Mouse (Mus musculus): Measurements from ENCODE around the gene Megf8.
A peak's percentile ranks its signal among the peaks of the same experiment; 100 is the strongest.

Gene Megf8

DNA sequence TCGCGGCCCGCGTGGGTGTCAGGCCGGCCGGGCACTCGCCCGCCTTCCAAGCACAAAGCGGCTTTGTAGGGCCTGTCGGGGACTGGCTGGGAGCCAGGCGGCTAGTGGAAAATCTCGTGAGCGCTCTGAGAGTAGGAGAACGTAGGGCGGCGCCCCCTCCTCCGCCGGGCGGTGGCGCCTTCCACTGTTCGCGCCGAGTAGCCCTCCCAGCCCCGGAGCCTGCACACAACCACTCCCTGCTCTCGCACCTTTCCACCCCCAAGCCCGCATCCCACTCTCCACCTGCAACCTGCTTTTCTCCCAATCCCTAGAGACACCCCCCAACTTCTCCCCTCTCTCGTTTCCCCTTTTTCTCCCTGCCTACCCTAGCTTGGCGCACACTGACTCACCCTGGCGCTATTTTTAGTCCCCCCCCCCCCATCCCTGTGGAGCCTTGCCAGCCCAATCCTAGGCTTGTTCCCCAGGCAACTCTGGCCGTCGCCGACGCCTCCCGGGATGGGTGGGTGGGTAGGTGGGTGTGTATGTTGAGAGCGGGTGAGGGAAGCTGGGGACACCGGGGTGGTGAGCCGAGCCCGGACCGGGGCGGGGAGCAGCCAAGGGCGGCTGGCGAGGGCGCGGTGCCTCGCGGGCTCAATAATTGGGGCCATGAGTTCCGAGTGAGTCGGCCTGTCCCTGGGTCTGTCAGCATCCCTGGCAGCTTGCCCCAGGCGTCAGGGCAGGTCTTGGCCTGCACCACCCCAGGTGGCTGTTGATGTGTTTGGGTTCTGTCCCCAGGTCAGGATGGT lies 37.7 kb upstream of the Megf8 start:
- DNase-seq (ENCODE audit: low spot score in 2 of 2), result peak; percentile 85 to 90

DNA sequence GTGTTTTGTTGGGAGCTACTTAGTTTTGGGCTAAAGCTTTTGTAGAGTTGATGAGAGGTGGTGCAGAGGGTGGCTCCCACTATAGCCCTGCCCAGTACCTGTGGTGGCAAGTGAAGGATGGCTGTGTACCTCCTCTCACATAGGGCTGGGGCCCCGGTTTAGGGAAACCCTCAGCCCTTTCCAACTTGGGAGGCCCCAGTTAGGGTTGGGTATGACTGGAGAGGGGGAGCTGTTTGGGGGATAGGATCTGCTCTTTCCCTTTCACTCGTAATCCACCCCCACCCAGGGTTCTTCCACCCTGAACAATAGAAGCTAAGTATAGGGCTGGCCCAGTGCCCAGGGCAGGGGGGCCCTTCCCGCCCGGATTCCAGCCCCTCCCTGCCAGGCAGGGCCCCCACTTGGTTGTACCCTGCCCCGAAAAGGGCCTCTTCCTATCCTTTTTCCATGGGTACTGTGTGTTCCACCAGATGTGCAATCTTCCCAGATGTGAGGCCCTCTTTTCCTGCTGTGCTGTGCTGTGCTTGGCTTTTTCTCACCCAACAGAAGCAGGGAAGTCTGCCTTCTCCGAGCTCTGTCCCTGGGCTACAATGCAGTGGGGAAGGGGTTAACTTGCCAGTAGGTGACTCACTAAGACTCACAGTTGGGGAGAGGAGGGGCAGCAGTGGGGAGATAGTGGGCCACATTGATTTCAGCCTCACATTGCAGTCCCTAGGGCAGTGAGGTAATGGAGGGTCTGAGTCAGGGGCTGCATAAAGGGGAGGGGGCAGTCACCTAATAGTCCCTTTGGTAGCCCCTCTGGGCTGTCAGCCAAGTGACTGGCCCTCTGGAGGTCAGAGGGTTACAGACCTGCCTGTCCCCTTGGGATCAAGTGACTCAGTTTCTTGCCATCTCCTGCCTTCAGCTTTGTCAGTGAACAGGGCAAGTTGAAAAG lies 36.8 kb upstream of the Megf8 start:
- peak; percentile 35 to 65 for DNase-seq (ENCODE audit: low spot score in 2 of 2)

DNA sequence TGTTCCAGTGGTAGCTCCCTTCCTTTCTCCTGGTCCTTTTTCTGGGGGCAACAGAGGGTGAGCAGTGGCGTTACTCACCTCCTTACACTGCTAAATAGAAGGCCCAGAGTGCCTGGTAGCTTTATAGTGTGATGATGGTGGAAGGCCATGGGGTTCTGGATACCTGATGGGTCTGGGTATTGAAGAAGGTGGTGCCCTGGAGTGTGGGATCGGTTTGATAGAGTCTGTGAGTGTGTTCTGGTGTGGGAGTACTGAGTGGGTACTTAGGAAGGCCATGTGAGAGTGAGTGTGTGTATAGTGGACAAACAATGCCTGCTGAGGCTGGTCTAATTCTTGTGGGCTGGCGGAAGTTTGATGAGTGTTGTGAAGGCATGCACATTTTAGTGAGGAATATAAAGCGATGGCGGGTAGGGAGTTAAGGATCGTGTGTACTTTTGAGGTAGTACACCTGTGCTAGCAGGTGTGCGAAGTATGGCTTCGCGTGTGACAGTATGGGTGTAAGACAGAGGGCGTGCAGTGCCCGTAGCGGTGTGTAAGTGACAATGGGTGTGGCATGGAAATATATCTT lies 35.7 kb upstream of the Megf8 start:
- DNase-seq (ENCODE audit: low spot score in 2 of 2), result no peak

DNA sequence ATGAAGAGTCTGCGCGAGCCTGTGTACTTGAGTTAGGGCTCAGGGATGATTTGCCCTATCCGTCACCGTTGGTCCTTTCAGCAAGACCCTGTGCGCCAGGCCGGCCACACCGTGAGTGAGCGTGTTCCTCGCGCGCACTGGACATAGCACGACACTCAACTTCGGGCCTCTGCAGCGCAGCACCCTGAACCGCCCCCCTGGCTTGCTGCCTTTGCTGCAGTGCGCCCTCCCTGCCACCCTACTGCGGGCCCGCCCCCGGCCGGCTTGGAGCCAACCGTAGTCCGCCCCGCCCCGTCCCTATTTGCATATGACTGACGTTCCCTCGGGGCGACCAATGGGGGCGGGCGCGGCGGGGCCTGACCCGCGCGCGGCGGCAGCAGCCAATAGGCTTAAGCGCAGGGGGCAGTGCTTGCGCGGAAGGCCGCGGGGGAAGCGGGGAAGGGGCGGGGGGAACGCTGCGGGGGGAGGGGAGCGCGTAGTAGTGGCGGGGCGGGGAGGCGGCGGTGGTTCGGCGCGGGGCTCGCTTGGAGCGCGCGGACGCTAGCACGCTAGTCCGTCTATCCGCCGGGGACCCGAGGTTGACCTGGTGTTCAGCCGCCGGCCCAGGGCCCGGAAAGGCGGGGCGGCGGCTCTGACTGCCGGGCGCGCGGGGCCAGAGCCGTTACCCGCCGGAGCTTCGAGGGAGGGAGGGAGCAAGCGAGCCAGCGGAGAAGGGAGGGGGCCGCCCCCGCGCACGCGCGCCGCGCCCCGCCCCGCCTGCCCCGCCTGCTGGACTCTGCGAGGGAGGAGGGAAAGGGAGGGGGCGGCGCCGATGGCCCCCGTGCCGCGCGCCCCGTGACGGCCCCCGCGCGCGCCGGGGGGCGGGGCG lies 35.0 kb upstream of the Megf8 start:
- DNase-seq (ENCODE audit: low spot score in 2 of 2), result peak; percentile 94 to 95

DNA sequence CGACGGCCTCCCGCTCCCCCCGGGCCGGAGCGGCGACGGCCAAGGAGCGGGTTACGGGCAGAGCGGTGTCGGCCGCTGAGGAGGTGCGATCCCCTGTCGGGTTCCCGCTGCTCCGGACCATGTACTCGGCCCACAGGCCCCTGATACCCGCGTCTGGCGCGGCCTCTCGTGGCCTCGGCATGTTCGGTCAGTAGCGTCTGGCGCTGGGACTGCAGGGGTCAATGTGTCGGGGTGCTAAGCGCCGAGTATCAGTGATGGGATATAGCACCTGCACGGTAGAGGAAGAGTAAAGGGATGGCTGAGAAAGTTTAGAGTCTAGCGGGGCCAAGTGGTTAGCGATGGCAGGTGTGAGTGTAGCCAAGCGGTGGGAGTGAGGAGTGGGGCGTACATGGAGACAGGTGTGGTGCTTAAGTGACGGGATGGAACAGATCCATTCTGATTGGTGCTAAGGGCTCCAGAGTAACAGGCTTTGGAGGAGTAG lies 34.2 kb upstream of the Megf8 start:
- DNase-seq (ENCODE audit: low spot score in 2 of 2), result no peak

DNA sequence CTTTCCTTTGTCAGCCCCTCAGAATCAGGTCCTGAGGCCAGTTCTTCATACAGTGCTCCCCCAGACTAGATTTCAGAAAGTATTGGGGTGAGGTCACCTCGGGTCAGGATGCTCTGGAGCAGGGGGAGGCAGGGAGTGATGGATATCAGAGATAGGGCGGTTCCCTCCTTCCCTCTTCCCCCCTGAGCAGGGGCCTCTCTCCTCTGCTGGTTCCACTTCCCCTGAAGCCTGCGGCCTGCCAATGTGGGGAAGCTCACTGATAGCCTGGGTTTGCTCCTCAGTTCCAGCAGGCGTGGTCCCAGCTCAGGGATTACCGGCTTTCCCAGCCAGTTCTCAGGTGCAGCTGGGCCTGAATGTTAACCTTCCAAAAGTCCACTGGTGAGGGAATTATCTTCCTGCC lies 33.3 kb upstream of the Megf8 start:
- DNase-seq (ENCODE audit: low spot score in 2 of 2), result no peak

DNA sequence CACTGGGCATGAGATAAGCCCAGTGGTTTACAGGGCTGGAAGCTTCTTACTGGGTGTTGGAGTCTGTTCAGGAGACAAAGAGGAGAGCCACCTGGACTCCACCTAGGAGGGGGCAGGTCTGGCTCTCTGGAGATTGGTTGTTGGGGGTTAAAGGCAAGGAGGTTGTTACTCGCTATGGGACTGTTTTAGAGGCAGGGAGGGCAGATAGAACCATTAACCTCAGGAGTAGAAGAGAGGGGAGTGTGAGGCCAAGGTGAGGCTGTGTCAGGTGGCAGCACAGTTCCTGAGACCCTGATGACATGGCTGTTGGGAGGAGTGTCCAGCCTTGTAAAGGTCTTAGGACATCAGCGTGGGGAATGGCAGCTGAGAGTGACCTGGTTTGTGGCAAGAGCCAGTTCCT lies 32.8 kb upstream of the Megf8 start:
- no peak for DNase-seq (ENCODE audit: low spot score in 2 of 2)

DNA sequence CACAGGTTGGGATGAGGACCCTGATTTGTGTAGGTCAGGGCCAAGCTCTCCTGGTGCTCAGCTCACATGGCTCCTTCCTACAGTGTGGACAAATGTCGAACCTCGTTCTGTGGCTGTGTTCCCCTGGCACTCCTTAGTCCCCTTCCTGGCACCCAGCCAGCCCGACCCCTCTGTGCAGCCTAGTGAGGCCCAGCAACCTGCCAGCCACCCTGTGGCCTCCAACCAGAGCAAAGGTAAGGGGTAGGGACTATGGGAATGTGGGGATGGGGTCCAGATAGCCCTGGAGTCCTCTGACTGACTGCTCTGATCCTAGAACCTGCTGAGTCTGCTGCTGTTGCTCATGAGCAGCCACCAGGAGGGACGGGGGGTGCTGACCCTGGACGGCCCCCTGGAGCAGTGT lies 32.2 kb upstream of the Megf8 start:
- no peak for DNase-seq (ENCODE audit: low spot score in 2 of 2)

DNA sequence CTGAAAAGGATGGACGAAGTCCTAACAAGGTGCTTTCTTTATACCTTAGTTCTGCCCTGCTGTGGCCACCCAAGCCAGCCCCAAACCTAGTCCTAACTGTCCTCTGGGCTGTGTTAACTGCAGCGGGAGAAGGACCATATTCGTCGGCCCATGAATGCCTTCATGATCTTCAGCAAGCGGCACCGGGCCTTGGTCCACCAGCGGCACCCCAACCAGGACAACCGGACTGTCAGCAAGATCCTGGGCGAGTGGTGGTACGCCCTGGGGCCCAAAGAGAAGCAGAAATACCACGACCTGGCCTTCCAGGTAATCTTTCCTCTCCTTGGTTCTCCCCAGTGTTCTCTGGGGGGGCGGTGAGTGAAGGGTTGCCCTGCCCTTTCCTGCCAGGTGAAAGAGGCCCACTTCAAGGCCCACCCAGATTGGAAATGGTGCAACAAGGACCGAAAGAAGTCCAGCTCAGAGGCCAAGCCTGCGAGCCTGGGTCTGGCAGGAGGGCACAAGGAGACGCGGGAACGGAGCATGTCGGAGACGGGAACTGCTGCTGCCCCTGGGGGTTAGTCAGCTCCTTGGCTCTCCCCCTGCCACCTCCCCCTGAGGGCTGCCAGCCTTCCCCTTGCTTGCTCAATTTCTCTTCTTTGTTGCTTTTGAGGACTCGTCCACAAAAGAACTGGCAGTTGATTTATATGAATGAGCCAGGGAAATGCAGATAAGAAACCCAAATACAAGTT lies 31.3 kb upstream of the Megf8 start:
- DNase-seq (ENCODE audit: low spot score in 2 of 2), result no peak

DNA sequence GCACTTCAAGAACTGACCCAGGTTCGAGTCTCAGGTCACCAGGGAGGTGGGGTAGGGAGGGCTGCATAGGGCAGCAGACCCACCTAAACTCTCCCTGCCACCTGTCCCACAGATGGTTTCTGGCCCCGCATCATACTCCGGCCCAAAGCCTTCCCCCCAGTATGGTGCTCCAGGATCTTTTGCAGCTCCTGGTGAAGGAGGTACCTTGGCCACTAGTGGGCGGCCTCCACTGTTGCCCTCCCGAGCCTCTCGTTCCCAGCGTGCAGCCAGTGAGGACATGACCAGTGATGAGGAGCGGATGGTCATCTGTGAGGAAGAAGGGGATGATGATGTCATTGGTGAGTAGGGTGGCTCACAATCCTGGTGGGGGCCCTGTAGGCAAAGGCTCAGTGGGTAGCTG lies 30.0 kb upstream of the Megf8 start:
- no peak for DNase-seq (ENCODE audit: low spot score in 2 of 2)

DNA sequence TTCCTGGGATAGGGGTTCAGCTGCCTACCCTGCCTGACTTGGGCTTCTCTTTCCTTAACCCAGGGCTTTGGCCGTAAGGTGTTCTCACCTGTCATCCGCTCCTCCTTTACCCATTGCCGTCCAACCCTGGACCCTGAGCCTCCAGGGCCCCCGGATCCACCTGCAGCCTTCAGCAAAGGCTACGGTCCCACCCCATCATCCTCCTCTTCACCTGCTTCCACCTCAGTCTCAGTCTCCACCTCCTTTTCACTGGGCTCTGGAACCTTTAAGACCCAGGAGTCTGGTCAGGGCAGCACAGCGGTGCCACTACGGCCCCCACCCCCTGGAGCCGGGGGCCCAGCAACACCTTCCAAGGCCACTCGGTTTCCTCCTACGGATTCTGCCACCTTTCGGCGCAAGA lies 29.0 kb upstream of the Megf8 start:
- DNase-seq (ENCODE audit: low spot score in 2 of 2), result no peak

DNA sequence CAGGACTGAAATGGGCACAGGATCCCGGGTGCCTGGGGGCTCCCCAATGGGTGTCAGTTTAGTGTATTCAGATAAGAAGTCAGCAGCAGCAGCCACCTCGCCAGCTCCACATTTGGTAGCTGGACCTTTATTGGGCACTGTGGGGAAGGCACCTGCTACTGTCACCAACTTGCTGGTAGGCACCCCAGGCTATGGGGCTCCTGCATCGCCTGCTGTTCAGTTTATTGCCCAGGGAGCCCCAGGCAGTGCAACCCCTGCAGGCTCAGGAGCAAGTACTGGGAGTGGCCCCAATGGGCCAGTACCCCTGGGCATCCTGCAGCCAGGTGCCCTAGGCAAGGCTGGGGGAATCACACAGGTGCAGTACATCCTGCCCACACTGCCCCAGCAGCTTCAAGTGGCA lies 28.2 kb upstream of the Megf8 start:
- DNase-seq (ENCODE audit: low spot score in 2 of 2), result no peak

DNA sequence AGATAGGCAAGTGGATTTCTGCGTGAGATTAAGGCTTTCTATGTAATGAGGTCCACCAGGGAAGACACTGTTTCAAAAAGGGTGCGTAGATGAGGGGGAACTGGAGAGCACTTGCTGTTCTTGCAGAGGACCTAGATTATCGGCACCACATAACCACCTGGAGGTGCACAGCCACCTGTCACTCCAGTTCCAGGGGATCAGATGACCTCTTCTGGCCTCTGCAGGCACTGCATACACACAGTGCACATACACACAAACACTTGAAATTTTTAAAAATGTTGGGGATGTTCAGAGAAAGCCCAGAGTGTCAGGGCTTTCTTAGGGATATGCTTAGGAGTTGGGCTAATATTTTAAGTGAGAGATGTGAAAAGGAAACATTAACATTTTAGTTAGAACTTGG lies 27.0 kb upstream of the Megf8 start:
- no peak for DNase-seq (ENCODE audit: low spot score in 2 of 2)

DNA sequence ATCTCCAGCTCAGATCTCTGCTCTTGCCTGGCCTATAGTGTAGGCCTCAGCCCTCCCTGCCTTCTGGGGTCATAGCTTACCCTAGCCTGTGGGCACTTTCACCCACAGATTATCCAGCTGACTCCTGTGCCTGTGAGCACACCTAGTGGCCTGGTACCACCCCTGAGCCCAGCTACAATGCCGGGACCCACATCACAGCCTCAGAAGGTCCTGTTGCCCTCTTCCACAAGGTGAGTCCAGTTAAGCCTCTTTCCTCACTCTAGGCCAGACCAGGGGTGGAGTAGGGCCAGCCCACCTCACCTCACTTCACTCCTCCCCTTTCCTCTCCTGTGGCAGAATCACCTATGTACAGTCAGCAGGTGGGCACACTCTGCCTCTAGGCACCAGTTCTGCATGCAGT lies 26.5 kb upstream of the Megf8 start:
- DNase-seq (ENCODE audit: low spot score in 2 of 2), result no peak

DNA sequence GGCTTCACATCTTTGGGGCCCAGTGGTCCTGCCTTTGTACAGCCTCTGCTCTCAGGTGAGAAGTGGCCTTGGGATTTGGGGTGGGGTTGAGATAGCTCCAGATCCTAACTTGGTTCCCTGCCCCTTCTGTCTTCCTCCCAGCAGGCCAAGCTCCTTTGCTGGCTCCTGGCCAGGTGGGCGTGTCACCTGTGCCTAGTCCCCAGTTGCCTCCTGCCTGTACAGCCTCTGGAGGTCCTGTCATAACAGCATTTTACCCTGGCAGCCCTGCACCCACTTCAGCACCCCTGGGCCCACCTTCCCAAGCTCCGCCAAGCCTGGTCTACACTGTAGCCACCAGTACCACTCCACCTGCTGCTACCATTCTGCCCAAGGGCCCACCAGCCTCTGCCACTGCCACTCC lies 26.1 kb upstream of the Megf8 start:
- DNase-seq (ENCODE audit: low spot score in 2 of 2), result no peak

DNA sequence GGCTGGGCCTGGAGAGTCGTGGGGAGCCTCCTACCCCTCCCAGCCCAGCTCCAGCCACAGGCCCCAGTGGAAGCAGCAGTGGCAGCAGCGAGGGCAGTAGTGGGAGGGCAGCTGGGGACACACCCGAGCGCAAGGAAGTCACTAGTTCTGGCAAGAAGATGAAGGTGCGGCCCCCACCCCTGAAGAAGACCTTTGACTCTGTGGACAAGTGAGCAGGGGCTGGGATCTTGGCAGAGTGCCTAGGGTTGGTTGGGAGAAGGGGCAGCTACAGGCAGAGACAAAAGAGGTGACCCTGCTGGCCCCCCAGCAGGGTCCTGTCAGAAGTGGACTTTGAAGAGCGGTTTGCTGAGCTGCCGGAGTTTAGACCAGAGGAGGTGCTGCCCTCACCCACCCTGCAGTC lies 24.9 kb upstream of the Megf8 start:
- no peak for DNase-seq (ENCODE audit: low spot score in 2 of 2)

DNA sequence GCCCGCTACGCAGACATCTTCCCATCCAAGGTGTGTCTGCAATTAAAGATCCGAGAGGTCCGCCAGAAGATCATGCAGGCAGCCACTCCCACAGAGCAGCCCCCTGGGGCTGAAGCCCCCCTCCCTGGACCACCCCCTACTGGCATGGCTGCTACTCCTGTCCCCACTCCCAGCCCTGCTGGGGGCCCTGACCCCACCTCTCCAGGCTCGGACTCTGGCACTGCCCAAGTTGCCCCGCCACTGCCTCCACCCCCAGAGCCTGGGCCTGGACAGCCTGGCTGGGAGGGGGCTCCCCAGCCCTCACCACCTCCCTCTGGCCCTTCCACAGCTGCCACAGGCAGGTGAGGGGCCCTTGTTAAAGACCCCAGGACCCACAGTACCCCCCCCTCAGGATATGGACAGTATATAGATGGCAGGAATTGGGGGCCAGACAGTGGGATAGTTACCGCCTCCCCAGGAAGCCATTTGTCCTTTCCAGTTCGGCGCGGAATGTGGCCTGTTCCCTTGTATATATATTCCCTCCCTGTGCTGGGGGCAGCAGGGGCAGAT lies 23.7 kb upstream of the Megf8 start:
- no peak for DNase-seq (ENCODE audit: low spot score in 2 of 2)

DNA sequence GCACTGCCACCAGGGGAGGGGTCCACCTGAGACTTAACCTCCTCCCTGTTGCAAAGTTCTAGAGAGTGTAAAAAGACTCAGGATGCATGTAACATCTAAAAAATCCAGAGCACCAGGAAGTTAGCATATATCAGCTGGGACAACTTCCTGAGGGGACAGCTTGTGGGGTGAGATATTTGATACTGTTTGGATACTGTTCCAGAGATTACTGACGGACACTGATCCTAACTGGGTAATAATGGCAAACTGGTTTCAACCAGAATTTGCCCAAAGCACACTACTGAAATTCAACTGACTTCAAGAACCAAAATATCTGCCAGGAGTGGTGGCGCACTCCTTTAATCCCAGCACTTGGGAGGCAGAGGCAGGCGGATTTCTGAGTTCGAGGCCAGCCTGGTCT lies 22.5 kb upstream of the Megf8 start:
- DNase-seq (ENCODE audit: low spot score in 2 of 2), result no peak

DNA sequence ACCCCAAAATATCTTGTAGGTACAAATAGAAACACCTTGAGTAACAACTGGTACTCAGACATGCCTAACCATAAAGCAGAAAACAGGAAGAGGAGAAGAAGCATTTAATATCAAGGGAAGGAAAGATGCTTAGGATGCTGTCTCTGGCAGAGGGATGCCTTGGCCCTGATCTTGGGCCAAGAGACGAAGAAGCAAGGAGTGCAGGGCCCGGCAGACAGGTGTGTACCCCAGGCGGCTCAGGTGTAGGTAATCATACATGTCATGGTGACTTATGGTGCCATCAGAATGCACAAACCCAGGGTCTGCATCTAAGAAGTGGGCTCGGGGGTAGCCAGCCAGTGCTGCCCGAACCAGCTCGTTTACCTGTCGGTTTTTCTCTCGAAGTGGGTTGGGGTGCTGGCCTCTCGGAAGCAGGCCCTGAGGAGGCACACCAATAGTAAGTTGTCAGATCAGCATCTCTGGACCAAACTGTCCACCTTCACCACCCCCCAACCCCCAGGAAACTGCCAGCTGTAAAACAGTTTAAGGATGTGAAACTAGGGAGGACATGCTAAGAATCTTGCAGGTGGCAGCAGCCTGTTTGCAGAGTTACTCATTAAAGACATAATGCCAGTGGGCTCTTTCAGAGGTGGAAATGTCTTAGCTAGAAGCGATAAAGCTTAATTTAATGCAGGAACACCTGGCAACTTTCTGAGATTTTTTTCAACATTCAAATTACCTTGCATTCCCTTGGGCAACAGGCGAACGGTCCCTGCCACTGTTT lies 21.8 kb upstream of the Megf8 start:
- DNase-seq (ENCODE audit: low spot score in 2 of 2), result no peak

DNA sequence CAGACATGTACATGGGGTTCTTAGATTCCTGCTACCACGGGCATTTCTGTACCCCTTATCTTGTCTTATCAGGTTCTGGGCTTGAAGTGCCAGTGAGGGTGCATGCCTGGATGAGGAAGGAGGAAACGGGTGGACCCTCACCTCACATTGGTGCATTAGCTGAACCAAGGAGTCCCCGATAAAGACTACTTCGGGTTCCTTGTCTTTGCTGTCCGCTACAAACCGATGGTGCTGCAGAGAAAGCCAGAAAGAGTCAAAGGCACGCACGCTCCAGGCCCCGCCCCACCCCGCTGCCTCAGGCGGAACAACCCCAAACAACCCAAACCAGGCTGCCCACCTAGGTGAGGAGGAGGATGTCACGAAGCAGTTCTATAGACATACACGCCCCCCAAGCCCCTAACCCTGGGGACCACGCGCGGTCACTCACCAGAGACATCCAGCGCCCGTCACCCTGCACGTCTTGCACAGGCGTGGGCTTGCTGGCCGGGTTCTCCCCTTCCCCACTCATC lies 20.0 kb upstream of the Megf8 start:
- DNase-seq (ENCODE audit: low spot score in 2 of 2), result no peak
